16 mouse cellular contexts compared by ENCODE assay signal in the genomic region with DNA sequence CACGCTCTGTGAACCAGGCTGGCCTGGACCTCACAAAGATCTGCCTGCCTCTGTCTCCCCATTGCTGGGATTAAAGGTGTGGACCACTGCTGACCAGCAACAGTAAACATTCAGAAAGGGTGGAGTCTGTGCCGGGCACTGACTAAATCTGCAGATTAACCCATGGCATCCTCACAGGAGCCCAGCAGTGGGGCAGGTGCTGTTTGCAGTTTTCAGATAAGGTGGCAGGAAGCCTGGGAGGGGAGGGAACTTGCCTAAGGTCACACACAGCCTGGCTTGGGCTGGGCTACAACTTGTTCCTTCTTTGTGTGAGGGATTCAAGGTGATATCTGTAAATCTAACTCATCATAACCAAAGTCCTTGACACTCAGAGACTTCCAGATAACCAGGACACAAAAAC. TPM values are rescaled to one million over a fixed set of nuclear protein-coding genes. Genes with fewer than 3 reads are reported as not detected.
DNase-seq lines count a peak whose midpoint lies in the region; ATAC-seq and TF ChIP-seq lines count a peak whose summit lies in the region.
"Had no signal": no experiment of that assay in that cellular context is flagged by ENCODE, and none has a peak within 500 bp of the region (broad histone marks: within the 10 kb centered on the region; RNA-seq: fewer than 3 reads in every experiment).

No protein-coding gene starts in this region.

- 0 out of 2 replicates have a peak, but pooled peaks have one; percentile 4 for ATAC-seq in stomach, embryonic 14.5 days (ENCODE audit: insufficient number of reproducible peaks, insufficient read depth, low FRiP score, low read depth)

- no peaks in the 10 kb centered on the region for H3K27me3 ChIP-seq in stomach, embryonic 14.5 days (ENCODE audit: control insufficient read depth, insufficient read depth, low read length)

- intact Hi-C loops in gastrocnemius, adult 2 months (cut with DNase I), result no loop called here

- WGBS in stomach, embryonic 14.5 days, result 61% methylated on average over 2 of the region's 2 CpGs

- no peak for DNase-seq in layer of hippocampus, adult 2 months (ENCODE audit: low spot score in 2 of 2)
- no peak for DNase-seq in layer of hippocampus, adult 8-10 months (ENCODE audit: low spot score in 2 of 2)
- peak; percentile 51 for DNase-seq in c-Kit-positive CD71-positive TER-119-negative erythroid progenitor cells, embryonic 14.5 days (ENCODE audit: low read depth)
- DNase-seq in liver, result peak; percentile 88
- DNase-seq in gastrocnemius, adult 2 months, result no peak
- DNase-seq in right cerebral cortex, postnatal 10 days (ENCODE audit: low spot score in 2 of 2), result no peak
- DNase-seq: cerebellum, postnatal 10 days; kidney, adult 18-20 months; kidney, postnatal 4 days; lung, postnatal 36 days; midbrain, embryonic 14.5 days; right cerebral cortex, postnatal 4 days had no signal

- no peak overlapping the region for H3K9ac ChIP-seq in stomach, embryonic 14.5 days (replicated peaks; ENCODE audit: low read depth, low read length)

- H3K9me3 ChIP-seq in stomach, embryonic 14.5 days (ENCODE audit: control insufficient read depth, low read depth, low read length), result no peaks in the 10 kb centered on the region
- H3K9me3 ChIP-seq: hindbrain, embryonic 10.5 days had no signal

- peaks cover 6% of the 10 kb centered on the region; the same call in 1 of the 2 replicates for H3K36me3 ChIP-seq in stomach, embryonic 14.5 days (ENCODE audit: control insufficient read depth, insufficient read depth, low read length)

- H3K4me3 ChIP-seq in layer of hippocampus, adult 2 months, result peak overlapping the region; percentile 88; the same call in 1 of the 2 replicates
- no peak overlapping the region for H3K4me3 ChIP-seq in stomach, embryonic 14.5 days (ENCODE audit: low read depth, low read length)
- H3K4me3 ChIP-seq in gastrocnemius, adult 2 months, result no peak overlapping the region
- H3K4me3 ChIP-seq: hindbrain, embryonic 10.5 days had no signal

- H3K4me2 ChIP-seq in stomach, embryonic 14.5 days (replicated peaks; ENCODE audit: low read depth, low read length), result no peak overlapping the region

- H3K4me1 ChIP-seq in stomach, embryonic 14.5 days (ENCODE audit: control insufficient read depth, insufficient read depth, low read length), result peaks cover 5% of the 10 kb centered on the region; the same call in 1 of the 2 replicates

- peak overlapping the region; percentile 97 for H3K27ac ChIP-seq in layer of hippocampus, adult 2 months
- H3K27ac ChIP-seq in stomach, embryonic 14.5 days (ENCODE audit: low read length), result no peak overlapping the region
- H3K27ac ChIP-seq in gastrocnemius, adult 2 months, result no peak overlapping the region
- H3K27ac ChIP-seq: hindbrain, embryonic 10.5 days had no signal

- no peak for TF ChIP-seq CTCF in layer of hippocampus, adult 2 months (conservative IDR thresholded peaks at IDR 0.05)
- no peak for TF ChIP-seq CTCF in gastrocnemius, adult 2 months (IDR thresholded peaks at IDR 0.05)

RNA-seq across cellular contexts. Expression of a gene that starts 12.5 kb away (rescaled TPM):
- total RNA-seq in layer of hippocampus, adult 2 months (2021), result 100 to 1,000 TPM; 573 to 583 TPM
- total RNA-seq in layer of hippocampus, adult 8-10 months (2022), result 100 to 1,000 TPM; 559 to 594 (median 575) TPM
- polyA plus RNA-seq in stomach, embryonic 14.5 days (2014; fragmentation: Nextera tagmentation; extraction: Ambion mirVana), result 75.6 and 78.7 TPM in 2 replicates
- 10 to 100 TPM; 14.5 to 17.2 TPM for total RNA-seq in gastrocnemius, adult 2 months (2021)

RNA-seq across cellular contexts. Expression of a gene that starts 12.5 kb away (rescaled TPM):
- 10 to 100 TPM; 25.5 to 25.6 TPM for total RNA-seq in layer of hippocampus, adult 2 months (2021)
- total RNA-seq in layer of hippocampus, adult 8-10 months (2022), result 10 to 100 TPM; 25.9 to 34.2 (median 29.8) TPM
- polyA plus RNA-seq in stomach, embryonic 14.5 days (2014; fragmentation: Nextera tagmentation; extraction: Ambion mirVana), result 17.6 and 18.4 TPM in 2 replicates
- 100 to 1,000 TPM; 107 to 123 TPM for total RNA-seq in gastrocnemius, adult 2 months (2021)

RNA-seq across cellular contexts. Expression of a gene that starts 17.5 kb away (rescaled TPM):
- total RNA-seq in layer of hippocampus, adult 2 months (2021), result under 1 TPM in 1 of 2 experiments, not detected in 1; 0.15 TPM
- under 1 TPM in 1 of 4 experiments, not detected in 3; 0.25 TPM for total RNA-seq in layer of hippocampus, adult 8-10 months (2022)
- 1.0 and 1.3 TPM in 2 replicates for polyA plus RNA-seq in stomach, embryonic 14.5 days (2014; fragmentation: Nextera tagmentation; extraction: Ambion mirVana)
- under 1 TPM in 1 of 2 experiments, not detected in 1; 0.13 TPM for total RNA-seq in gastrocnemius, adult 2 months (2021)
- total RNA-seq: liver, adult 2 months had no signal
- polyA plus RNA-seq: activated CD4-positive, CD25-positive, alpha-beta regulatory T cell, adult 4 months; liver, adult 2 months had no signal

RNA-seq across cellular contexts. Expression of a gene that starts 41.4 kb away (rescaled TPM):
- total RNA-seq in layer of hippocampus, adult 2 months (2021), result under 1 TPM; 0.38 to 0.39 TPM
- total RNA-seq in layer of hippocampus, adult 8-10 months (2022), result under 1 TPM; 0.38 to 0.43 (median 0.39) TPM
- 1.4 and 1.5 TPM in 2 replicates for polyA plus RNA-seq in stomach, embryonic 14.5 days (2014; fragmentation: Nextera tagmentation; extraction: Ambion mirVana)
- total RNA-seq in gastrocnemius, adult 2 months (2021), result 1 to 10 TPM; 3.1 to 4.1 TPM
- total RNA-seq: liver, adult 2 months had no signal

RNA-seq across cellular contexts. Expression of a gene that starts 50.8 kb away (rescaled TPM):
- total RNA-seq in layer of hippocampus, adult 2 months (2021), result 10 to 100 TPM; 87.0 to 99.1 TPM
- 100 to 1,000 TPM in 2 of 4 experiments, 10 to 100 TPM in 2; 72.2 to 109 (median 97.5) TPM for total RNA-seq in layer of hippocampus, adult 8-10 months (2022)
- polyA plus RNA-seq in stomach, embryonic 14.5 days (2014; fragmentation: Nextera tagmentation; extraction: Ambion mirVana), result 88.8 and 91.5 TPM in 2 replicates
- 100 to 1,000 TPM; 194 to 199 TPM for total RNA-seq in gastrocnemius, adult 2 months (2021)

Comparison
In these comparisons a context has a peak if more than half of its experiments do, and no peak if none do; other contexts are left out.
1. DNase-seq: peak in c-Kit-positive CD71-positive TER-119-negative erythroid progenitor cells, embryonic 14.5 days (single experiment) and liver (single experiment); none in layer of hippocampus, adult 2 months (0 of 2), layer of hippocampus, adult 8-10 months (0 of 2), gastrocnemius, adult 2 months (single experiment) and right cerebral cortex, postnatal 10 days (0 of 2).
2. RNA of a gene that starts 12.5 kb away (total RNA-seq): 573 to 583 TPM in layer of hippocampus, adult 2 months and 559 to 594 TPM in layer of hippocampus, adult 8-10 months; 14.5 to 17.2 TPM in gastrocnemius, adult 2 months; every median in the first group is over 10 times any median in the second.